50 mouse cellular contexts compared by ENCODE assay signal in the genomic region with DNA sequence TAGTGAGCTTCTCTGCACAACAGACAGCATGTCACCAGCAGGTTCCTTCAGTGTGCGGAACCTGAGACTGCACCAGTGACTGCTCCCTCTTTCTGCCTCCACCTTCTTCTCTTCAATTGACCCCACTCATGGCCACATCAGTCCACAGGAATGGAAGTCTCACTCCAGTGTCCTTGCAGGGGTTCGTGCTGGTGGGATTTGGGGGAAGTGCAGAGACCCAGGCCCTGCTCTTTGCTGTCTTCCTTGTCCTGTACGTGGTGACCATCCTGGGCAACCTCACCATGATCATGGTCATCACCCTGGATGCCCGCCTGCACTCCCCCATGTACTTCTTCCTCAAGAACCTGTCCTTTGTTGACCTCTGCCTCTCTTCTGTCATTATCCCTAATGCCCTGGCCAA. TPM values are rescaled to one million over a fixed set of nuclear protein-coding genes. Genes with fewer than 3 reads are reported as not detected.
"Had no signal": no experiment of that assay in that cellular context is flagged by ENCODE, and none has a peak within 500 bp of the region (broad histone marks: within the 10 kb centered on the region; RNA-seq: fewer than 3 reads in every experiment).

No protein-coding gene starts in this region.

- H3K36me3 ChIP-seq: heart, embryonic 12.5 days; heart, embryonic 13.5 days; heart, embryonic 15.5 days; hindbrain, embryonic 10.5 days; hindbrain, embryonic 12.5 days; hindbrain, embryonic 13.5 days; hindbrain, embryonic 15.5 days; intestine, embryonic 15.5 days; kidney, embryonic 15.5 days had no signal

- DNase-seq: heart, adult 2 months; heart, postnatal 10 days; heart, postnatal 14 days; heart, postnatal 36 days; heart, postnatal 4 days; kidney, adult 11 months; kidney, adult 18-20 months; kidney, adult 2 months; kidney, adult 8-10 months; kidney, adult 9 months; kidney, postnatal 10 days; kidney, postnatal 14 days; kidney, postnatal 25 days; kidney, postnatal 36 days; kidney, postnatal 4 days; layer of hippocampus, adult 9-11 months; layer of hippocampus, postnatal 36 days had no signal

- H3K27me3 ChIP-seq: heart, embryonic 15.5 days; intestine, embryonic 15.5 days had no signal

- ATAC-seq: hindbrain, embryonic 16.5 days; hindbrain, postnatal 0 days; inflammation-experienced regulatory T-cells, adult 6 months; intestine, embryonic 15.5 days; intestine, embryonic 16.5 days had no signal

- H3K9ac ChIP-seq: heart, embryonic 12.5 days; heart, embryonic 13.5 days; heart, embryonic 15.5 days; hindbrain, embryonic 12.5 days; hindbrain, embryonic 13.5 days; hindbrain, embryonic 14.5 days; hindbrain, embryonic 15.5 days; intestine, embryonic 15.5 days; kidney, embryonic 15.5 days had no signal

- H3K27ac ChIP-seq: heart, adult 2 months; heart, embryonic 13.5 days; heart, embryonic 15.5 days; hindbrain, embryonic 10.5 days; hindbrain, embryonic 12.5 days; hindbrain, embryonic 13.5 days; hindbrain, embryonic 14.5 days; hindbrain, embryonic 15.5 days; hindbrain, postnatal 0 days; intestine, embryonic 15.5 days; kidney, embryonic 15.5 days; kidney, postnatal 0 days; layer of hippocampus, adult 2 months; left cerebral cortex, adult 2 months had no signal

- H3K4me3 ChIP-seq: heart, adult 2 months; heart, embryonic 12.5 days; heart, embryonic 13.5 days; heart, embryonic 15.5 days; hindbrain, embryonic 10.5 days; hindbrain, embryonic 12.5 days; hindbrain, embryonic 13.5 days; hindbrain, embryonic 15.5 days; intestine, embryonic 15.5 days; kidney, embryonic 15.5 days; layer of hippocampus, adult 2 months; left cerebral cortex, adult 2 months had no signal

- H3K4me1 ChIP-seq: heart, embryonic 12.5 days; heart, embryonic 13.5 days; heart, embryonic 15.5 days; hindbrain, embryonic 10.5 days; hindbrain, embryonic 12.5 days; hindbrain, embryonic 13.5 days; hindbrain, embryonic 15.5 days; intestine, embryonic 15.5 days; kidney, embryonic 15.5 days had no signal

- H3K4me2 ChIP-seq: heart, embryonic 11.5 days; heart, embryonic 12.5 days; heart, embryonic 13.5 days; heart, embryonic 15.5 days; hindbrain, embryonic 12.5 days; hindbrain, embryonic 13.5 days; hindbrain, embryonic 14.5 days; hindbrain, embryonic 15.5 days; intestine, embryonic 15.5 days; kidney, embryonic 15.5 days had no signal

- H3K9me3 ChIP-seq: heart, embryonic 13.5 days; heart, embryonic 15.5 days; hindbrain, embryonic 10.5 days; hindbrain, embryonic 12.5 days; hindbrain, embryonic 13.5 days; hindbrain, embryonic 15.5 days; intestine, embryonic 15.5 days; kidney, embryonic 15.5 days had no signal

RNA-seq across cellular contexts. Expression of a gene that starts 2.1 kb away (rescaled TPM):
- total RNA-seq: heart, adult 2 months; heart, adult 8-10 months; heart, postnatal 10 days; heart, postnatal 14 days; heart, postnatal 36 days; heart, postnatal 4 days; hematopoietic stem cell, adult 5-6 weeks; hindbrain, postnatal 0 days; layer of hippocampus, adult 18-20 months; layer of hippocampus, adult 2 months; layer of hippocampus, adult 8-10 months; layer of hippocampus, postnatal 10 days; layer of hippocampus, postnatal 25 days; layer of hippocampus, postnatal 36 days; left cerebral cortex, adult 18-20 months; left cerebral cortex, adult 2 months had no signal
- polyA plus RNA-seq: heart, adult 2 months; heart, embryonic 11.5 days; heart, embryonic 12.5 days; heart, embryonic 13.5 days; heart, embryonic 14.5 days; heart, embryonic 15.5 days; heart, embryonic 16.5 days; heart, postnatal 0 days; hindbrain, embryonic 10.5 days; hindbrain, embryonic 11.5 days; hindbrain, embryonic 12.5 days; hindbrain, embryonic 13.5 days; hindbrain, embryonic 14.5 days; hindbrain, embryonic 15.5 days; hindbrain, embryonic 16.5 days; hindbrain, postnatal 0 days; inflammation-experienced regulatory T-cells, adult 6 months; intestine, embryonic 15.5 days; intestine, embryonic 16.5 days; kidney, adult 2 months; kidney, embryonic 14.5 days; kidney, embryonic 15.5 days; kidney, embryonic 16.5 days; kidney, postnatal 0 days; large intestine, adult 2 months had no signal

RNA-seq across cellular contexts. Expression of a gene that starts 9.9 kb away (rescaled TPM):
- total RNA-seq: heart, adult 2 months; heart, adult 8-10 months; heart, postnatal 10 days; heart, postnatal 14 days; heart, postnatal 36 days; heart, postnatal 4 days; hematopoietic stem cell, adult 5-6 weeks; hindbrain, postnatal 0 days; layer of hippocampus, adult 18-20 months; layer of hippocampus, postnatal 10 days; layer of hippocampus, postnatal 36 days; left cerebral cortex, adult 18-20 months; left cerebral cortex, adult 2 months had no signal
- polyA plus RNA-seq: heart, adult 2 months; heart, embryonic 11.5 days; heart, embryonic 12.5 days; heart, embryonic 13.5 days; heart, embryonic 14.5 days; heart, embryonic 15.5 days; heart, embryonic 16.5 days; heart, postnatal 0 days; hindbrain, embryonic 12.5 days; hindbrain, embryonic 13.5 days; hindbrain, embryonic 14.5 days; hindbrain, embryonic 15.5 days; hindbrain, embryonic 16.5 days; hindbrain, postnatal 0 days; inflammation-experienced regulatory T-cells, adult 6 months; intestine, embryonic 15.5 days; intestine, embryonic 16.5 days; kidney, adult 2 months; kidney, embryonic 14.5 days; kidney, embryonic 15.5 days; kidney, embryonic 16.5 days; kidney, postnatal 0 days; large intestine, adult 2 months had no signal

RNA-seq across cellular contexts. Expression of a gene that starts 13.5 kb away (rescaled TPM):
- total RNA-seq: heart, adult 2 months; heart, adult 8-10 months; heart, postnatal 10 days; heart, postnatal 14 days; heart, postnatal 36 days; heart, postnatal 4 days; hematopoietic stem cell, adult 5-6 weeks; hindbrain, postnatal 0 days; layer of hippocampus, adult 18-20 months; layer of hippocampus, adult 2 months; layer of hippocampus, adult 8-10 months; layer of hippocampus, postnatal 10 days; layer of hippocampus, postnatal 14 days; layer of hippocampus, postnatal 25 days; layer of hippocampus, postnatal 36 days; left cerebral cortex, adult 18-20 months; left cerebral cortex, adult 2 months had no signal
- polyA plus RNA-seq: heart, adult 2 months; heart, embryonic 11.5 days; heart, embryonic 12.5 days; heart, embryonic 13.5 days; heart, embryonic 14.5 days; heart, embryonic 15.5 days; heart, embryonic 16.5 days; heart, postnatal 0 days; hindbrain, embryonic 10.5 days; hindbrain, embryonic 11.5 days; hindbrain, embryonic 12.5 days; hindbrain, embryonic 13.5 days; hindbrain, embryonic 14.5 days; hindbrain, embryonic 15.5 days; hindbrain, embryonic 16.5 days; hindbrain, postnatal 0 days; inflammation-experienced regulatory T-cells, adult 6 months; intestine, embryonic 15.5 days; intestine, embryonic 16.5 days; kidney, adult 2 months; kidney, embryonic 14.5 days; kidney, embryonic 15.5 days; kidney, embryonic 16.5 days; kidney, postnatal 0 days; large intestine, adult 2 months had no signal

RNA-seq across cellular contexts. Expression of a gene that starts 22.1 kb away (rescaled TPM):
- total RNA-seq: heart, adult 2 months; heart, adult 8-10 months; heart, postnatal 10 days; heart, postnatal 14 days; heart, postnatal 36 days; heart, postnatal 4 days; hematopoietic stem cell, adult 5-6 weeks; hindbrain, postnatal 0 days; layer of hippocampus, adult 18-20 months; layer of hippocampus, adult 2 months; layer of hippocampus, adult 8-10 months; layer of hippocampus, postnatal 10 days; layer of hippocampus, postnatal 14 days; layer of hippocampus, postnatal 25 days; layer of hippocampus, postnatal 36 days; left cerebral cortex, adult 18-20 months; left cerebral cortex, adult 2 months had no signal
- polyA plus RNA-seq: heart, adult 2 months; heart, embryonic 11.5 days; heart, embryonic 12.5 days; heart, embryonic 13.5 days; heart, embryonic 14.5 days; heart, embryonic 15.5 days; heart, embryonic 16.5 days; heart, postnatal 0 days; hindbrain, embryonic 10.5 days; hindbrain, embryonic 11.5 days; hindbrain, embryonic 12.5 days; hindbrain, embryonic 13.5 days; hindbrain, embryonic 14.5 days; hindbrain, embryonic 15.5 days; hindbrain, embryonic 16.5 days; hindbrain, postnatal 0 days; inflammation-experienced regulatory T-cells, adult 6 months; intestine, embryonic 15.5 days; intestine, embryonic 16.5 days; kidney, adult 2 months; kidney, embryonic 14.5 days; kidney, embryonic 15.5 days; kidney, embryonic 16.5 days; kidney, postnatal 0 days; large intestine, adult 2 months had no signal
